Mouse (Mus musculus): ENCODE measurements at regions not wholly inside any gene's neighbourhood (a gene's known extent, or its start where the extent isn't known, plus 50 kb on each side); places are given as distances from the start of the nearest gene placed in this dataset.
"Not testable (repeated sequence)": the region's sequence is repeated elsewhere in the genome, so short reads cannot be mapped to it uniquely, and the experiment has no call there.

- Histone ChIP-seq H3K4me3 (replicated peaks) (no peak overlapping the region), H3K9me3 (replicated peaks) (no peaks in the 10 kb centered on the region), H3K4me1 (no peaks in the 10 kb centered on the region), H3K4me2 (no peak overlapping the region), H3K27me3 (no peaks in the 10 kb centered on the region), H3K9ac (no peak overlapping the region), H3K36me3 (no peaks in the 10 kb centered on the region), H3K27ac (no peak overlapping the region)
- WGBS, result 46% methylated on average over 1 of the region's 1 CpGs
- no peak for ATAC-seq (replicated peaks; ENCODE audit: low FRiP score)
These were observed 830.3 kb downstream of the Cypt12 start for GRCm38 (mm10) chr3:18778481-18778880.

GRCm38 (mm10) chr3:18787531-18788176, 839.4 kb downstream of the Cypt12 start:
- 47% methylated on average over 8 of the region's 8 CpGs for WGBS
- Histone ChIP-seq H3K36me3 (no peaks in the 10 kb centered on the region), H3K27ac (peak overlapping the region; percentile 45; the same call in 1 of the 2 replicates), H3K4me2 (no peak overlapping the region), H3K4me1 (0 out of 2 replicates have a peak, but pooled peaks cover 3% of the 10 kb centered on the region), H3K4me3 (replicated peaks) (no peak overlapping the region), H3K9ac (no peak overlapping the region), H3K27me3 (no peaks in the 10 kb centered on the region), H3K9me3 (replicated peaks) (no peaks in the 10 kb centered on the region)
- 0 out of 2 replicates have a peak, but pooled peaks have one; percentile 36 for ATAC-seq (replicated peaks; ENCODE audit: low FRiP score)

- no peak overlapping the region for H3K9ac ChIP-seq
- H3K27ac ChIP-seq, result no peak overlapping the region
- 71% methylated on average over 3 of the region's 3 CpGs for WGBS
- no peak overlapping the region for H3K4me2 ChIP-seq
- no peaks in the 10 kb centered on the region for H3K36me3 ChIP-seq
- no peak for ATAC-seq (replicated peaks; ENCODE audit: low FRiP score)
- H3K4me3 ChIP-seq (replicated peaks), result no peak overlapping the region
- no peaks in the 10 kb centered on the region for H3K4me1 ChIP-seq
- H3K27me3 ChIP-seq, result no peaks in the 10 kb centered on the region
- H3K9me3 ChIP-seq (replicated peaks), result no peaks in the 10 kb centered on the region
These were observed 825.7 kb downstream of the 1700064H15Rik start for GRCm38 (mm10) chr3:18802794-18803193.

- H3K4me2 ChIP-seq; H3K4me3 ChIP-seq (replicated peaks); H3K4me1 ChIP-seq; H3K27ac ChIP-seq; ATAC-seq (replicated peaks; ENCODE audit: low FRiP score); H3K27me3 ChIP-seq; H3K36me3 ChIP-seq; H3K9ac ChIP-seq; H3K9me3 ChIP-seq (replicated peaks): not testable (repeated sequence)
- WGBS, result 30% methylated on average over 2 of the region's 2 CpGs
These were observed 799.6 kb downstream of the 1700064H15Rik start for GRCm38 (mm10) chr3:18828788-18829320.

- 24% methylated on average over 4 of the region's 4 CpGs for WGBS
- Histone ChIP-seq H3K4me2 (no peak overlapping the region), H3K4me3 (replicated peaks) (no peak overlapping the region), H3K9me3 (replicated peaks) (0 out of 2 replicates have a peak, but pooled peaks cover 1% of the 10 kb centered on the region), H3K9ac (no peak overlapping the region), H3K36me3 (no peaks in the 10 kb centered on the region), H3K27me3 (no peaks in the 10 kb centered on the region), H3K4me1 (peaks cover 9% of the 10 kb centered on the region; the same call in 1 of the 2 replicates), H3K27ac (no peak overlapping the region)
- ATAC-seq (replicated peaks; ENCODE audit: low FRiP score), result peak; percentile 93
These were observed 760.2 kb downstream of the 1700064H15Rik start for GRCm38 (mm10) chr3:18868117-18868739.

- peak; percentile 64 for ATAC-seq (replicated peaks; ENCODE audit: low FRiP score)
- Histone ChIP-seq H3K27me3 (no peaks in the 10 kb centered on the region), H3K4me1 (peaks cover 9% of the 10 kb centered on the region; the same call in 1 of the 2 replicates), H3K4me2 (no peak overlapping the region), H3K4me3 (replicated peaks) (no peak overlapping the region), H3K9ac (no peak overlapping the region), H3K27ac (no peak overlapping the region), H3K36me3 (no peaks in the 10 kb centered on the region), H3K9me3 (replicated peaks) (0 out of 2 replicates have a peak, but pooled peaks cover 2% of the 10 kb centered on the region)
- 9% methylated on average over 2 of the region's 2 CpGs for WGBS
These were observed 759.7 kb downstream of the 1700064H15Rik start for GRCm38 (mm10) chr3:18868758-18869157.

- Histone ChIP-seq H3K27ac (no peak overlapping the region), H3K4me2 (no peak overlapping the region), H3K9me3 (replicated peaks) (0 out of 2 replicates have a peak, but pooled peaks cover 2% of the 10 kb centered on the region), H3K4me3 (replicated peaks) (no peak overlapping the region), H3K9ac (no peak overlapping the region), H3K27me3 (no peaks in the 10 kb centered on the region), H3K4me1 (no peaks in the 10 kb centered on the region), H3K36me3 (no peaks in the 10 kb centered on the region)
- no peak for ATAC-seq (replicated peaks; ENCODE audit: low FRiP score)
- 91% methylated on average over 1 of the region's 1 CpGs for WGBS
These were observed 751.4 kb downstream of the 1700064H15Rik start for GRCm38 (mm10) chr3:18877060-18877459.

- H3K4me2 ChIP-seq, result no peak overlapping the region
- 88% methylated on average over 3 of the region's 3 CpGs for WGBS
- no peak for ATAC-seq (replicated peaks; ENCODE audit: low FRiP score)
These were observed 750.9 kb downstream of the 1700064H15Rik start for GRCm38 (mm10) chr3:18877572-18877971.

GRCm38 (mm10) chr3:18881186-18881585, 747.3 kb downstream of the 1700064H15Rik start:
- Histone ChIP-seq H3K4me1 (no peaks in the 10 kb centered on the region), H3K9ac (no peak overlapping the region), H3K9me3 (replicated peaks) (no peaks in the 10 kb centered on the region), H3K27me3 (no peaks in the 10 kb centered on the region), H3K4me3 (replicated peaks) (no peak overlapping the region), H3K27ac (no peak overlapping the region), H3K4me2 (no peak overlapping the region), H3K36me3 (no peaks in the 10 kb centered on the region)
- ATAC-seq (replicated peaks; ENCODE audit: low FRiP score), result no peak
- 48% methylated on average over 2 of the region's 2 CpGs for WGBS

More at GRCm38 (mm10) chr3:18877572-18877971, 750.9 kb downstream of the 1700064H15Rik start:
- Histone ChIP-seq H3K9me3 (replicated peaks) (0 out of 2 replicates have a peak, but pooled peaks cover 2% of the 10 kb centered on the region), H3K27me3 (no peaks in the 10 kb centered on the region), H3K36me3 (no peaks in the 10 kb centered on the region), H3K27ac (no peak overlapping the region), H3K4me3 (replicated peaks) (no peak overlapping the region), H3K4me1 (no peaks in the 10 kb centered on the region), H3K9ac (no peak overlapping the region)

GRCm38 (mm10) chr3:18892813-18893212, 735.7 kb downstream of the 1700064H15Rik start:
- Histone ChIP-seq H3K4me1 (no peaks in the 10 kb centered on the region), H3K27ac (no peak overlapping the region), H3K36me3 (no peaks in the 10 kb centered on the region), H3K4me2 (no peak overlapping the region), H3K9ac (no peak overlapping the region), H3K9me3 (replicated peaks) (no peaks in the 10 kb centered on the region), H3K27me3 (no peaks in the 10 kb centered on the region), H3K4me3 (replicated peaks) (no peak overlapping the region)
- no peak for ATAC-seq (replicated peaks; ENCODE audit: low FRiP score)
- 84% methylated on average over 2 of the region's 2 CpGs for WGBS

- 53% methylated on average over 3 of the region's 3 CpGs for WGBS
- no peaks in the 10 kb centered on the region for H3K9me3 ChIP-seq (replicated peaks)
- H3K4me2 ChIP-seq, result no peak overlapping the region
- no peak overlapping the region for H3K9ac ChIP-seq
- no peaks in the 10 kb centered on the region for H3K36me3 ChIP-seq
- H3K27ac ChIP-seq, result no peak overlapping the region
- ATAC-seq (replicated peaks; ENCODE audit: low FRiP score), result no peak
- no peaks in the 10 kb centered on the region for H3K27me3 ChIP-seq
- no peaks in the 10 kb centered on the region for H3K4me1 ChIP-seq
- H3K4me3 ChIP-seq (replicated peaks), result no peak overlapping the region
These were observed 722.7 kb downstream of the 1700064H15Rik start for GRCm38 (mm10) chr3:18905769-18906168.

GRCm38 (mm10) chr3:18906210-18906609, 722.3 kb downstream of the 1700064H15Rik start:
- Histone ChIP-seq H3K9ac (no peak overlapping the region), H3K27ac (no peak overlapping the region), H3K4me1 (no peaks in the 10 kb centered on the region), H3K27me3 (no peaks in the 10 kb centered on the region), H3K9me3 (replicated peaks) (no peaks in the 10 kb centered on the region), H3K4me3 (replicated peaks) (no peak overlapping the region), H3K4me2 (no peak overlapping the region), H3K36me3 (no peaks in the 10 kb centered on the region)
- 78% methylated on average over 5 of the region's 5 CpGs for WGBS
- no peak for ATAC-seq (replicated peaks; ENCODE audit: low FRiP score)

Data from kidney, embryonic 15.5 days (tissue).